In the genomic region with DNA sequence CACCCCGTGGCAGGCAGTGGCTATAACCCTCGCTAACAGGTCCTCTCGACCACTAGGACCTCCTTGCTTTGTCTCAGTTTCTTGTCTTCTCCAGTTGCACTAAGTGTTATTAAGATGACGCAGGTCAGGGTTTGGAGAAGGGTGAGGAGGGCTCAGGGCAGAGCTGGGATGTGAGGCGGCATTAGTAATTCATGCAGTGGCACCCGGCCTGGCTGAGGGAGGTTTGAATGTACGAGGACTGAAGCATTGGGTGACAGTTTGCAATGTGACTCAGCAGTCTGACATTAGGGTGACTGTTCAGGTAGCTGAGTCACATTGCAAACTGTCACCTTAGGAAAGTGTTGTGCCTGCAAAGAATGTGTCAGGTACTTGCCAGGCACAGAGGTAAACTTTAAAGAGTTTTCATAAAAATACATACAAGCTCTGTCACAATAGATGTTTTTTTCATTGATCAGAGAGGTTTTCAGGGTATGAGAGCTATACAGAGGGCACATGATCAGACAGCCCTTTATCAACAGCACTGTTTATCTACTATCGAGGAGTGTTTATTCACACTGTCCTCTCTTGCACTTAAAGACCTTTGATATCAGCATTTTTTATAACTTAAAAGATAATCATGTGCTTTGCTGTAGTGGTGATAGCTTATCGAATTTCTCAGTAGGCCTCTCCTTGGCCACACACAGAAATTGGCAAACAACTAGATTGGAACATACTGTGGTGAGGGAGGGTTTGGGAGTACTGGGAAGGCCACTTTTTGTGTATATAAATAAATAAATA, we compare ENCODE assay signal across 17 mouse cellular contexts. TPM values are rescaled to one million over a fixed set of nuclear protein-coding genes. Genes with fewer than 3 reads are reported as not detected.
A peak's percentile ranks its signal among the peaks of the same experiment; 100 is the strongest.
DNase-seq lines count a peak whose midpoint lies in the region; ATAC-seq and TF ChIP-seq lines count a peak whose summit lies in the region.
"Had no signal": no experiment of that assay in that cellular context is flagged by ENCODE, and none has a peak within 500 bp of the region (broad histone marks: within the 10 kb centered on the region; RNA-seq: fewer than 3 reads in every experiment).

No protein-coding gene starts in this region.

- no peak for TF ChIP-seq CTCF in G1E (IDR thresholded peaks at IDR 0.05; ENCODE audit: low read depth, low read length)
- TF ChIP-seq CTCF in liver, postnatal 0 days (IDR thresholded peaks at IDR 0.05; ENCODE audit: low read depth): no peak
- no peak for TF ChIP-seq CTCF in forebrain, postnatal 0 days (IDR thresholded peaks at IDR 0.05; ENCODE audit: low read depth)

- H3K9ac ChIP-seq in intestine, embryonic 16.5 days (ENCODE audit: low read depth, low read length): no peak overlapping the region
- H3K9ac ChIP-seq in liver, postnatal 0 days (replicated peaks): no peak overlapping the region
- H3K9ac ChIP-seq in forebrain, postnatal 0 days: no peak overlapping the region
- H3K9ac ChIP-seq: embryonic facial prominence, embryonic 13.5 days; forebrain, embryonic 13.5 days had no signal

- TF ChIP-seq EP300 in liver, postnatal 0 days (IDR thresholded peaks at IDR 0.05; ENCODE audit: low read depth): peak; percentile 78

- H3K4me3 ChIP-seq in G1E (ENCODE audit: low read depth, low read length): peak overlapping the region; percentile 70; the same call in 1 of the 2 replicates
- no peak overlapping the region for H3K4me3 ChIP-seq in intestine, embryonic 16.5 days (ENCODE audit: low read length)
- H3K4me3 ChIP-seq in liver, postnatal 0 days (ENCODE audit: low read depth, low read length): no peak overlapping the region
- H3K4me3 ChIP-seq in forebrain, postnatal 0 days (ENCODE audit: low read depth, low read length): no peak overlapping the region
- H3K4me3 ChIP-seq in forebrain, embryonic 10.5 days: no peak overlapping the region
- H3K4me3 ChIP-seq: embryonic facial prominence, embryonic 13.5 days; forebrain, embryonic 13.5 days; heart, embryonic 10.5 days; left cerebral cortex, adult 2 months had no signal

- no peaks in the 10 kb centered on the region for H3K27me3 ChIP-seq in G1E (ENCODE audit: insufficient read depth, low read length)
- peaks cover 14% of the 10 kb centered on the region for H3K27me3 ChIP-seq in intestine, embryonic 16.5 days (replicated peaks; ENCODE audit: control insufficient read depth, insufficient read depth, low read length)
- H3K27me3 ChIP-seq in liver, postnatal 0 days (ENCODE audit: insufficient read depth, low read length): no peaks in the 10 kb centered on the region
- H3K27me3 ChIP-seq in forebrain, postnatal 0 days (ENCODE audit: insufficient read depth, low read length): no peaks in the 10 kb centered on the region
- H3K27me3 ChIP-seq in forebrain, embryonic 10.5 days (ENCODE audit: poor library complexity, severe bottlenecking): no peaks in the 10 kb centered on the region
- H3K27me3 ChIP-seq: embryonic facial prominence, embryonic 13.5 days; forebrain, embryonic 13.5 days had no signal

- WGBS in intestine, embryonic 16.5 days: 49% methylated on average over 9 of the region's 9 CpGs
- 53% methylated on average over 9 of the region's 9 CpGs for WGBS in liver, postnatal 0 days (ENCODE audit: insufficient replicate concordance)
- WGBS in forebrain, postnatal 0 days: 78% methylated on average over 9 of the region's 9 CpGs
- 85% methylated on average over 9 of the region's 9 CpGs for WGBS in forebrain, embryonic 10.5 days

- H3K4me1 ChIP-seq in G1E (ENCODE audit: insufficient read depth, low read depth, low read length): peaks cover 97% of the 10 kb centered on the region
- H3K4me1 ChIP-seq in intestine, embryonic 16.5 days (ENCODE audit: control insufficient read depth, insufficient read depth, low read length): peaks cover 14% of the 10 kb centered on the region; the same call in 1 of the 2 replicates
- H3K4me1 ChIP-seq in liver, postnatal 0 days (ENCODE audit: insufficient read depth): 0 out of 2 replicates have a peak, but pooled peaks cover 5% of the 10 kb centered on the region
- 0 out of 2 replicates have a peak, but pooled peaks cover under 1% of the 10 kb centered on the region for H3K4me1 ChIP-seq in forebrain, postnatal 0 days (ENCODE audit: insufficient read depth)
- peaks cover 14% of the 10 kb centered on the region for H3K4me1 ChIP-seq in forebrain, embryonic 10.5 days

- ATAC-seq in G1E (ENCODE audit: extremely low read depth, insufficient number of reproducible peaks, low FRiP score, poor library complexity, severe bottlenecking): peak; percentile 57
- ATAC-seq in intestine, embryonic 16.5 days: peak; percentile 80
- ATAC-seq in liver, postnatal 0 days: peak; percentile 64
- ATAC-seq in forebrain, postnatal 0 days: no peak
- ATAC-seq: forebrain, embryonic 13.5 days had no signal

- DNase-seq in heart, adult 11 months: peak; percentile 79
- no peak for DNase-seq in heart, postnatal 25 days (ENCODE audit: low spot score)
- peak; percentile 30 for DNase-seq in G1E (ENCODE audit: low spot score)
- no peak for DNase-seq in liver, postnatal 0 days
- DNase-seq in forebrain, postnatal 0 days: no peak
- no peak for DNase-seq in frontal cortex, postnatal 14 days (ENCODE audit: low spot score in 2 of 2)
- DNase-seq in forebrain, embryonic 10.5 days (ENCODE audit: extremely low spot score, low spot score): no peak
- DNase-seq: cerebellum, adult 11 months; kidney, adult 2 months; spleen, adult 18-20 months; thymus, adult 2 months had no signal

- H3K4me2 ChIP-seq in intestine, embryonic 16.5 days (ENCODE audit: low read depth, low read length): no peak overlapping the region
- no peak overlapping the region for H3K4me2 ChIP-seq in liver, postnatal 0 days (ENCODE audit: low read depth, low read length)
- no peak overlapping the region for H3K4me2 ChIP-seq in forebrain, postnatal 0 days (ENCODE audit: low read depth)
- H3K4me2 ChIP-seq: embryonic facial prominence, embryonic 13.5 days; forebrain, embryonic 13.5 days had no signal

- intact Hi-C loops in heart, postnatal 25 days (cut with DNase I): loop anchor here (10.0 kb wide), 1 partner anchor 181 kb away; no protein-coding TSS in a partner anchor

- no peak overlapping the region for H3K27ac ChIP-seq in intestine, embryonic 16.5 days (ENCODE audit: low read length)
- no peak overlapping the region for H3K27ac ChIP-seq in liver, postnatal 0 days (ENCODE audit: low read depth)
- no peak overlapping the region for H3K27ac ChIP-seq in forebrain, postnatal 0 days (ENCODE audit: low read depth, low read length)
- no peak overlapping the region for H3K27ac ChIP-seq in forebrain, embryonic 10.5 days
- H3K27ac ChIP-seq: forebrain, embryonic 13.5 days; left cerebral cortex, adult 2 months; macrophage had no signal

- H3K9me3 ChIP-seq in G1E (replicated peaks): no peaks in the 10 kb centered on the region
- H3K9me3 ChIP-seq in intestine, embryonic 16.5 days (ENCODE audit: control insufficient read depth, low read length): no peaks in the 10 kb centered on the region
- H3K9me3 ChIP-seq in liver, postnatal 0 days (ENCODE audit: low read length): no peaks in the 10 kb centered on the region
- H3K9me3 ChIP-seq in forebrain, postnatal 0 days (ENCODE audit: low read length): no peaks in the 10 kb centered on the region
- H3K9me3 ChIP-seq in forebrain, embryonic 10.5 days: no peaks in the 10 kb centered on the region
- H3K9me3 ChIP-seq: embryonic facial prominence, embryonic 13.5 days; forebrain, embryonic 13.5 days; heart, embryonic 10.5 days had no signal

- peaks cover 28% of the 10 kb centered on the region for H3K36me3 ChIP-seq in G1E (replicated peaks)
- no peaks in the 10 kb centered on the region for H3K36me3 ChIP-seq in intestine, embryonic 16.5 days (ENCODE audit: control insufficient read depth, insufficient read depth, low read length)
- H3K36me3 ChIP-seq in liver, postnatal 0 days (replicated peaks; ENCODE audit: insufficient read depth, low read length): no peaks in the 10 kb centered on the region
- peaks cover 6% of the 10 kb centered on the region; the same call in 1 of the 2 replicates for H3K36me3 ChIP-seq in forebrain, postnatal 0 days (ENCODE audit: insufficient read depth)
- no peaks in the 10 kb centered on the region; the same call in 1 of the 2 replicates for H3K36me3 ChIP-seq in forebrain, embryonic 10.5 days (replicated peaks)
- H3K36me3 ChIP-seq: embryonic facial prominence, embryonic 13.5 days; heart, embryonic 10.5 days had no signal

RNA-seq across cellular contexts. Expression of gene Rdx, which starts 56.7 kb away (rescaled TPM):
- total RNA-seq in heart, postnatal 25 days (2021): 10 to 100 TPM; 91.6 to 92.5 TPM
- total RNA-seq in G1E (2014; fragmentation: Nextera tagmentation) (206 and 213 TPM in 2 replicates), G1E (2017) (237 and 248 TPM in 2 replicates)
- polyA plus RNA-seq in G1E (2012): 56.4 and 104 TPM in 2 replicates
- 43.4 and 52.8 TPM in 2 replicates for polyA plus RNA-seq in intestine, embryonic 16.5 days (2015; fragmentation: Nextera tagmentation; extraction: Ambion mirVana)
- polyA plus RNA-seq in liver, postnatal 0 days (2015; fragmentation: Nextera tagmentation; extraction: Ambion mirVana): 57.7 and 71.5 TPM in 2 replicates
- total RNA-seq in forebrain, postnatal 0 days (2014; rRNA removed): 75.4 and 84.6 TPM in 2 replicates
- polyA plus RNA-seq in forebrain, postnatal 0 days (2015; fragmentation: Nextera tagmentation; extraction: Ambion mirVana): 66.9 and 81.7 TPM in 2 replicates
- polyA plus RNA-seq in forebrain, embryonic 10.5 days (2016; fragmentation: Nextera tagmentation; extraction: Ambion mirVana): 145 and 156 TPM in 2 replicates

Comparison
In these comparisons a context has a peak if more than half of its experiments do, and no peak if none do; other contexts are left out.
1. DNase-seq: peak in heart, adult 11 months (single experiment) and G1E (single experiment); none in heart, postnatal 25 days (single experiment), liver, postnatal 0 days (single experiment), forebrain, postnatal 0 days (single experiment), frontal cortex, postnatal 14 days (0 of 2) and forebrain, embryonic 10.5 days (single experiment).